Mouse (Mus musculus) liver, adult 10 weeks (tissue): ENCODE data around the gene Lrrc8e. TPM values are rescaled to one million over a fixed set of nuclear protein-coding genes. Genes with fewer than 3 reads are reported as not detected.

Source experiments
- polyA plus RNA-seq: library from polyadenylated mRNA; stranded (reverse); fragments of 350-450 nt; fragmentation: Illumina TruSeq; extraction: RNeasy Lipid Tissue Mini Kit (QIAGEN cat#74804); gene quantifications from one replicate; pipeline ENCODE4 v1.2.3, GENCODE M21; 2014; ENCODE audit warnings: low read depth, low replicate concordance

Lrrc8e gene
- 0.13 TPM for polyA plus RNA-seq

GRCm38 (mm10) chr8:4226739-4227347 lies at the start of gene Lrrc8e:
TSS of gene Lrrc8e (plus strand) at chr8:4226827.

GRCm38 (mm10) chr8:4216791-4217621 lies 9.6 kb upstream of the Lrrc8e start, which contains the start of gene Prr36:
TSS of gene Prr36 (minus strand) at chr8:4217459.

GRCm38 (mm10) chr8:4238434-4239192 lies 12.0 kb downstream of the Lrrc8e start, which contains the start of the genes Map2k7 and Gm49320:
TSS of gene Map2k7 (plus strand) at chr8:4238740.
TSS of gene Gm49320 (plus strand) at chr8:4238865.

GRCm38 (mm10) chr8:4247951-4248540 lies 21.4 kb downstream of the Lrrc8e start, which contains the start of gene Tgfbr3l:
TSS of gene Tgfbr3l (plus strand) at chr8:4248214.

GRCm38 (mm10) chr8:4252934-4253841 lies 26.6 kb downstream of the Lrrc8e start, which contains the start of gene Snapc2:
TSS of gene Snapc2 (plus strand) at chr8:4253080.

GRCm38 (mm10) chr8:4259125-4259804 lies 32.6 kb downstream of the Lrrc8e start, which contains the start of gene Ctxn1:
TSS of gene Ctxn1 (minus strand) at chr8:4259274.

GRCm38 (mm10) chr8:4275275-4276110 lies 48.9 kb downstream of the Lrrc8e start, which contains the start of gene Timm44:
TSS of gene Timm44 (minus strand) at chr8:4275913.

Other genes starting within 250 kb of the Lrrc8e start
- not detected for gene Cd209f, start 121.0 kb upstream of the Lrrc8e start, polyA plus RNA-seq
- not detected for gene Cd209g, start 92.7 kb upstream of the Lrrc8e start, polyA plus RNA-seq
- gene Evi5l, start 60.3 kb upstream of the Lrrc8e start, polyA plus RNA-seq = 1.2 TPM
- gene Prr36, start 9.4 kb upstream of the Lrrc8e start, polyA plus RNA-seq = not detected
- gene Map2k7, start 11.9 kb downstream of the Lrrc8e start, polyA plus RNA-seq = 4.9 TPM
- gene Gm49320, start 12.0 kb downstream of the Lrrc8e start, polyA plus RNA-seq = not detected
- 7.4 TPM for gene Tgfbr3l, start 21.4 kb downstream of the Lrrc8e start, polyA plus RNA-seq
- gene Snapc2, start 26.3 kb downstream of the Lrrc8e start, polyA plus RNA-seq = 3.2 TPM
- gene Ctxn1, start 32.4 kb downstream of the Lrrc8e start, polyA plus RNA-seq = not detected
- gene Timm44, start 49.1 kb downstream of the Lrrc8e start, polyA plus RNA-seq = 74.0 TPM
- 13.1 TPM for gene Ccl25, start 98.4 kb downstream of the Lrrc8e start, polyA plus RNA-seq
- 31.0 TPM for gene Elavl1, start 98.6 kb downstream of the Lrrc8e start, polyA plus RNA-seq